Mouse (Mus musculus) adrenal gland, adult 8-10 months (tissue): ENCODE data around the gene Nrsn2. TPM values are rescaled to one million over a fixed set of nuclear protein-coding genes. Genes with fewer than 3 reads are reported as not detected.
"Not testable (repeated sequence)": the region's sequence is repeated elsewhere in the genome, so short reads cannot be mapped to it uniquely, and the experiment has no call there.

Source experiments
- DNase-seq: peaks from one replicate; pipeline ENCODE4 v3.0.0; 2022
- total RNA-seq, 4 experiments: library from RNA; stranded (reverse); gene quantifications; 2 replicates each; pipeline ENCODE4 v1.2.4; 2022

Gene Nrsn2
- total RNA-seq, 4 experiments from 2014 or later: 5.3 to 11.3 (median 8.1) TPM

DNA sequence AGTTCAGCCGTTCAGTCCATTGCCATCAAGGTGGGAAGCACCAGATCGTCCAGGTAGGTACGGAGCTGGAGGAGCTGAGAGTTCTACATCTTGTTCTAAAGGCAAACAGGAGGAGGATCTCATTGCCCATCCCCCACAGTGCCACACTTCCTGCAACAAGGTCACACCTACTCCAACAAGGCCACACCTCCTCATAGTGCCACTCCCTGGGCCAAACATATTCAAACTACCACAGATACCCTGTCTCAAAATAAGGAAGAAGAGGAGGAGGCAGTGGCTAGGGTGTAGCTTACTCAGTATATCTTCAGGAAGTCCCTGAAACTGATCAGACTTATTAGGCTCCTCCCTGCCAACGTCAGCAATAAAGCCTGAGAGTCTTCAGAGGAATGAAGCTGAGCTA is 7.8 kb upstream of the Nrsn2 start:
- DNase-seq: no peak

DNA sequence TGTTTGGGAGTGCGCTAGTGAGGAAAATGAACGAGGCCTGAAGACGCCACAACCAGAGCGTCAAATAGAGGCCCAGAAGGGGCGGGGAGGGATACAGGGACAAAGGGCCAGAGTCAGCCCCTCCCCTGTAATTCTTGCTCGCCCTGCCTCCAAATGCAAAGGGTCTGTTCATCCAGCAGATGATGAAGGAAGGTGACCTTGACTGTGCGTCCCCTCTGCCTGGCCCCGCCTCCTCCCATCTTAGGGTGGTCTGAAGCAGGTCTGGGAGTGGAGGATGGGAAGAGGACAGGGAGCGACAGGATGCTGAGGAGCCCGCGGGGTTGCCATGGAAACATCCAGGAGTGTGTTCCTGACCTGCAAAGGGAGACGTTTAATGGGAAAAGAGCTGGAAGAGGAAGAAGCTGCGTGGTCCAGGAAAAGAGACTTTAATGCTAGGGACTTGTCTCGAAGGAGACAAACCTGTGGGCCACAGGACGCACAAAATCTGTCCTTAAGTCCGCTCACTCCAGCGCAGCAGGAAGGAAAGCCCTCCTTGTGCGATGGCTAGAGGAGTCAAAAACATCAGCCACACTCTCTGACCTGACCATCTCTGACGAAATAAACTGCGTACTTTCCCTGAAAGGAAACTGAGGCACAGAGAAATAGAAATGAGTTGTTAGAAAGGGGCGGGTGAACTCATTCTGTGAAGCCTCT is 640 bp downstream of the Nrsn2 start:
- DNase-seq: no peak

DNA sequence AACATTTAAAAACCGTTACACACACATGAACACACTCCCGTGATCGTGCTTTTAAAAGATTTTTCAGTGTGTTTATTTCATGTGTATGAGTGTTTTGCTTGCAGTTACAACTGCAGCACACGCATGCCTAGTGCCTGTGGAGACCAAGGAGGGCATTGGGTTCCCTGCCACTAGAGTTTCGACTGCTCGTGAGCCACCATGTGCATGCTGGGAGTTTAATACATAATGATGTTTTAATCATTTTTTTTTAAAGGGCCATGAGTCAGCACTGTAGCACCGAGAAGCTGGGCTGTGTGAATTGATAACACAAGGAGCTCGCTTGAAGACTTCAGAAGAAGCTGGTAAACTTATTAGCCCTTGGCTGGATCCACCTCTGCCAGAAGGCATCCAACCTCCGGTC is 2.9 kb downstream of the Nrsn2 start:
- DNase-seq: no peak

DNA sequence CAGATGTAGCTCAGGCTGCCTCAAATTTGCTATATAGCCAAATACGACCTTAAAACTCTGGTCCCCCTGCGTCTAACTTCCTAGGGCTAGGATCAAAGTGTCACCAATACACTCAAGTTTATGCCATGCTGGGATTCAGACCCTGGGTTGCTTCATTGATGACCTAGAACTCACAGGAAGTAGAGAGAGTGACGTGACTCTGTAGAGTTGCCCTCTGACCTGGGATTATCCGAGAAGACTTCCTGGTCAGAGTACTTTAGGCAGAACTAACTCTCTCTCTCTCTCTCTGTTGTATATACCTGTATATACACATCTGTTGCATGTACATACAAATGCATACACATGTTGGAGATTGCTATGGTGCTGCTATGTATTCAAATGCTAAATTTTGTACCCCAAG is 3.8 kb downstream of the Nrsn2 start:
- DNase-seq: no peak

DNA sequence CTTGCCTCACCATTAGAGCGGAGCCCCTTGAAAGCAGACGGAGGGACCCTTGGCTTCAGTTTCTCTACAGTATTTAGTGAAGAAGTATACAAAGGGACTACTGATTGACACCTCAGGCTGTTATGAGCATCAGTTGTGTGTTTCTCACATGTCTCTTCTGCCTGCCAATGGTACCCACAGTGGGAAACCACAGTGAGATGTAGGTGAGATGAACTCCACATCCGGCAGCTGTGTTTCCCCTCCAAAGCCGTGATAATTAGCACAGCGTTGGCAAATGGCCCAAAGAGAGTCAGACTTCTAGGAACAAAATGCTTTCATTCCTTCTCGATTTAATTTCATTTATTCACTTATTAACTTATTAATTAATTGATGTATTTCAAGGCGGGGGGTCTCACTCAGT is 4.3 kb downstream of the Nrsn2 start:
- no peak for DNase-seq

DNA sequence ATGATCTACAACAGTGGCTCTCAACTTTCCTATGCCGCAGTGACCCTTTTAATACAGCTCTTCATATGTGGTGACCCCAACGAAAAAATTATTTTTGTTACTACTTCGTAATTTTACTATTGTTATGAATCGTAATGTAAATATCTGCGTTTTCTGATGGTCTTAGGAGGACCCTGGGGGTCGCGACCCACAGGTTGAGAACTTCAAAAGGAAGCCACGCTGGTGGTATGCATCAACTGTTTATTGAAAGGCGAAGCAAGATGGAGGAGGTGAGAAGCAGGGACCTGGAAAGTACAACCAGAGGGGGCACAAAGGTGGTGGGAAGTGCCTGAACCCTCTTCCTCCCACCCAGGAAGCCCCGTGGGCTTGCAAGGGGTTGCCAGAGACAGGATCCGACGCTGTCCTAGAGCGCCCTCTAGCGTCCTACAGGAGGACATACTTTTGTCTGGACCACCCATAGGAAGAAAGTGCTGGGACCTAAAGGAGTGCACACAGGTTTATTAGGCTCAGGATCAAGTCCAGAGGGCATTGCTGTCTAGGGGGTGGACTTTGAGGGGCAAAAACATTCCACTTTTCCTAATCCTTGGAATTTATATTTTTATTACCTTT is 7.8 kb downstream of the Nrsn2 start:
- DNase-seq: peak; percentile 34

DNA sequence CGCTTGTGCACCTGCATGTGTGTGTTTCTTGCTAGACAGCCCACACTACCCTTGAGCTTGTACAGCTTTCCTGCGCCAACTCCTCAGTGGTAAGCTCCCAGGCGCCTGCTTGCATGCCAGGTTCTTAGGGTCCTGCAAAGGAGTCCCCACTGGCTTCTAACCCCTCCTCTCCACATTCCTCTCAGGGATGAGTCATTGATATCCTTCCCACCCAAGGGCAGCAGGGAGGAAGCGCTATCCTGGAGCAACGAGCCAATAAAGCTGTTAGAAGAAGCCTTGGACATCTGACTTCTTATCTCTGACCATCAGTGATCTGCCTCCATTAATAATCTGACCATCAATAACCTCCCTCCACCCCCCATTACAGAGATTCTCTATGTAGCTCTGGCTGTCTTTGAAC is 8.5 kb downstream of the Nrsn2 start:
- DNase-seq: peak; percentile 60

DNA sequence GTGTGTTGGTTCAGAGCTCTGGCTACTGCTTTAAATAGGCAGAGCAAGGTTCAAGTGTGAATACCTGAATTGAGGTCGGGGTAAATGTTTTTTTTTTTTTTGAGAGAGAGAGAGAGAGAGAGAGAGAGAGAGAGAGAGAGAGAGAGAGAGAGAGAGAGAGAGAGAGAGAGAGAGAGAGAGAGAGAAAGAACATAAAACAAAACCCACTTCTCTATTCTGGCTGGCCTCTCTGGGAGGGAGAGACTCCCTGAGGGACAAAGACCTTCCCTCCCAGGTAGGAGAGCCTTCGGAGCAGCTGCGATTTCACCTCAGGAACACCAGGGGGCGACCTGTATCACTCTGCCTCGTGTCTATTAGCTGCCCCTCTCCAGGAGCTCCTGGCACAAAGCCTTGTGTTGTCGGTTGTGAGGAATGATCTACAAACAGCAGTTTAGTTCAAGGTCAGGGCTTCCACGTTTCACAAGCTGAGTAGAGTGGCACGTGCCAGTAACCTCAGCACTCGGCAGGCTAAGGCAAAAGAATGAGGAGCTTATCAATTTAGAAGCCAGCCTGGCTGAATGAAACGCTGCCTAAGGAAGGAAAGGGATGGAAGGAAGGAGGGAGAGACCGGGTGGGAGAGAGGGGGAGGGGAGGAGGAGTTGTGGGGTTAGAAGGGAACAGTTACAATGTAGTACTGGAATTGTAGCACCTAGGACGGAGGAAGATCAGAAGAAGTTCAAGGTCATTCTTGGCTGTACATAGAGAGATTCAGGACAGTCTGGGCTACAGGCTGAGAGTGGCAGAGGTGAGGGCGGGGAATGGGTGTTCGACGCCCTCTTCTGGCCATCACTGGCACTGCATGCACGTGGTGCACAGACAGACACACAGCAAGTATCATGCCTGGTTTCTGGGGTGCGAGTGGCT is 12.9 kb downstream of the Nrsn2 start:
- peak; percentile 94 for DNase-seq

DNA sequence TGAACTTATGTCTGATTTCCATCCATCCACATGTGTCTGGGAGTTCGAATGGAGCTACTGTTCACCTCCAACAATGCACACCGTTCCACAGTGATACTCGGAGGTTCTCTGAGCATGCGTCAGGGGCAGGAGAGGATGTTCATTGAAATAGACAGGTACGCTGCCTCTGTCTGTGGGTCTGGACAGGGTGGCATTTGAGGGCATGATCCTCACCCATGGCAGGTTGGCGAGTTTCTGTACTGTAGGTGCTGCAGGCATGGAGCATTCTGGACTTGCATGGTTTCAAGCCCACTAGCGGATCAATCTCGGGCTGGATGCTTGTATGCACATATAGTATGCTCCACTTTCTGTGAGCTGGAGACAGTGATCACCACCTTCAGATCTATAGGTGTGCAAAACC is 15.2 kb downstream of the Nrsn2 start:
- no peak for DNase-seq

DNA sequence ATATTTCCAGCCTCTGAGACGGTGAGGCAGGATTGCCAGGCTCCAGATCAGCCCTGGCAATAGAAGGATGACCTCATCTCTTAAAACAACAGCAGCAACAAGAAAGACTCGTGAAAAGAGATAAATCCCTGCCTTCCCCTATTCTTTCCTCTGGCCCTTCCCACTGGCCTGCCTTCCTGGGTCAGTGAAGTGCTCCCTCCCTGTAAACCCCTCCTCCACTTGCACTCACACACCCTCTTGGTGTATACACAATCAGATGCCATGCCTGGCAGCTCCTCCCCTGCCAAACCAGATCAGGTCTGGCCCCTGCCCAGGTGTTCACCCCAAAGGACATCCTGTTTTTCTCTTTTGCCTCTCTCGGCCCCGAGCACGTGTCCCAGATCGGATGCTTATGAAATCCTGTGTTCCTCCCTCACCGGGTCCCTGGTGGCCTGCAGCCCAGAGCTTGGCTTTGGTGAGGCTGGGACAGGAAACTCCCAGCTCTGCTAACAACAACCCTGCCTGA is 16.1 kb downstream of the Nrsn2 start:
- peak; percentile 75 for DNase-seq

DNA sequence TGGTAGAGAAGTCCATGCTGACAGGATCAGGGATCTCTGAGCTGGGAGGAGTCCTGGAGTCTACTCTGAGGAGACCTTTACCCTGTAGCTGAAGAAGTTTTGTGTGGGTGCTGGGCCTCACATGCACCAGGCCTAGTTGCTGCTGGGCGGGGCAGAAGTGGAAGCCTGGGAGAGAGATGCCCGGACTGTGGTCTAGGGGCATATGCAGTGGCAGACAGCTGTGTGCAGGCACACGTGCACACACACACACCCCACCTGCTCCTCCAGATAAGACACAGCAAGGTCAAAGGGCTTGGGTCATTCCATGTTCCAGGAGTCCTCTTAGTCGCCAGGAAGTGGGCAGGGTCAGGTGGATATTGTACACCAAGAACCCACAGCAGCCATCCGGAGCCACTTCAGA is 16.8 kb downstream of the Nrsn2 start:
- DNase-seq: no peak

DNA sequence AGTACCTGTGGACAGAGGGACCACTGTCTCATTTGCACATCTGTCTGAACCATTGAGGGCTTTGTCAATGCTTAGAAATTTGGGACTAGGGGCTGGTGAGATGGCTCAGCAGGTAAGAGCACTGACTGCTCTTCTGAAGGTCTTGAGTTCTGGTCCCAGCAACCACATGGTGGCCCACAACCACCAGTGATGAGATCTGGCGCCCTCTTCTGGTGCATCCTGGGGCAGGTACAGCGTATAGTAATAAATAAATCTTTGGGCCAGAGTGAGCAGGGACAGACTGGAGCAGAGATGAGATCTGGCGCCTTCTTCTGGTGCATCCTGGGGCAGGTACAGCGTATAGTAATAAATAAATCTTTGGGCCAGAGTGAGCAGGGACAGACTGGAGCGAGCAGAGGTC is 17.5 kb downstream of the Nrsn2 start:
- not testable (repeated sequence) for DNase-seq

DNA sequence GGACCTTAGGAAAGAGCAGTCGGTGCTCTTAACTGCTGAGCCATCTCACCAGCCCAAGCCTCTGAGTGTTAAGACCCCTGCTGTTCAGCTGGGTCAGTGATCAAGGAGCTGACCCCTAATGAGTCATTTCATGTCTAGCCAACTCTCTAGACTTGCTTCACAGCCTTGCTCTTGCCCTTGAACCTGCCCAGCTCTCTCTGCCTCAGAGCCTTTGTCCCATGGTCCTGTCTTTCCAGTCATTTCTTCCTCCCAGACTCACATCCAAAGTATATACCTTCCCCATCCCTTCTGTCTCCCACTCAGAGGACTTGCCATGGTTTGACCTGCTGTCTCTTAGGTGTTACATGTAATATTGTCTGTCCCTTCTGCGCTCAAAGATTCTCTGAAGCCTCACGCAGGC is 19.2 kb downstream of the Nrsn2 start:
- no peak for DNase-seq

DNA sequence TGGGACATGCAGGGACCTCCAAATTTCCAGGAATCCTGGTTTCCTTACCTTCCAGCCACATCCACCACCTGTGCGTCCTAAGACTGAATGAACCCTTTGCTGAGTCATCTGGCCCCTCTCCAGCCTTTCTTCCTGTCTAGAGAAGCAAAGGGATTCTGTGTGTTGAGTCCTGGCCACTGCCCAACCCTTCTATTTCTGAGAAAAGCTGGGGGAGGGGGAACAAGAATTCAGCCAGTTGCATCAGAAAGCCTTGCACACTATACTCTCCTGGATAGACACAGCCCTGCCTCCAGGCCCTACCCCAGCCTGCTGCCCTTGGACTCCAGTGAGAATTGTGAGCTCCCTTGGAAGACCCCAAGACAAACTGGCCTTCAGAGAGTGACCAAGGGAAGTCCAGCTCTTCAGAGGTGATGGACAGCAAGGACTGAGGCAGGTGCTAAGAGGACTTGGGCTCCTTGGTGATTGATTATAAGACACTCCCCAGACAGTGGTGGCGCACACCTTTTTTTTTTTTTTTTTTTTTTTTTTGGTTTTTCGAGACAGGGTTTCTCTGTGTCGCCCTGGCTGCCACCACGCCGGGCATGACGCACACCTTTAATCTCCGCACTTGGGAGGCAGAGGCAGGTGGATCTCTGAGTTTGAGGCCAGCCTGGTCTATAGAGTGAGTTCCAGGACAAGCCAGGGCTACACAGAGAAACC is 26.4 kb downstream of the Nrsn2 start:
- peak; percentile 67 for DNase-seq

DNA sequence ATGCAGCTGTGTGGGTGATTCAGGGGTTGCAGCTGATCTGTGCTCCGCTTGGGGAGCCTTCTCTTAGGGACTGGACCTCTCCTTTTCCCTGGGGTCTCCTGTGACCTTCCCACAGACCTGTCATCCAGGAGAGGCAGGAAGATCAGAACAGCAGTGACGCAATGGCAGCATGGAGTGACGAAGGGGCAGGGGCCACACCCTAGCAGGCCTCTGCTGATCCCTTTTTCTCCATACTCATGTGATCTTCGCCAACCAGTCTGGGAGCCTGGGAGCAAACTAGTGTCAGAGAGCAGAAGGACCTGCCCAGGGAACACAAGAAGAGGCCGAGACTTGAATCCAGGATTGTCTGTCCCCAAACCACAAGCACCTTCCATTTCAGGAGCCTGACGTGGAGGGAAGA is 27.2 kb downstream of the Nrsn2 start:
- DNase-seq: no peak

DNA sequence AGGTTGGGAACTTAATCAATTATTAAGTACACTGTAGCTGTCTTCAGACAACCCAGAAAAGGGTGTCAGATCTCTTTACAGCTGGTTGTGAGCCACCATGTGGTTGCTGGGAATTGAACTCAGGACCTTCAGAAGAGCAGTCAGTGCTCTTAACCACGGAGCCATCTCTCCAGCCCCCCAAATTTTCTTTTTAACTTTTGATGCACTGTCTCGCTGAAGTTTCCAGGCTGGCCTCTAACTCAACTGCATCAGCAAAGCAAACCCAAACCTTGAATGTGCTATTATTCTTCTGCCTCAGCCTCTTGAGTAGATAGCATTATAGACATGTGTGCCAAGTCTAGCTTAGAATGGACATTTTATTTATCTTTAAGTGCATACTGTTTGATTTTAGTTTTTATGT is 28.7 kb downstream of the Nrsn2 start:
- no peak for DNase-seq

DNA sequence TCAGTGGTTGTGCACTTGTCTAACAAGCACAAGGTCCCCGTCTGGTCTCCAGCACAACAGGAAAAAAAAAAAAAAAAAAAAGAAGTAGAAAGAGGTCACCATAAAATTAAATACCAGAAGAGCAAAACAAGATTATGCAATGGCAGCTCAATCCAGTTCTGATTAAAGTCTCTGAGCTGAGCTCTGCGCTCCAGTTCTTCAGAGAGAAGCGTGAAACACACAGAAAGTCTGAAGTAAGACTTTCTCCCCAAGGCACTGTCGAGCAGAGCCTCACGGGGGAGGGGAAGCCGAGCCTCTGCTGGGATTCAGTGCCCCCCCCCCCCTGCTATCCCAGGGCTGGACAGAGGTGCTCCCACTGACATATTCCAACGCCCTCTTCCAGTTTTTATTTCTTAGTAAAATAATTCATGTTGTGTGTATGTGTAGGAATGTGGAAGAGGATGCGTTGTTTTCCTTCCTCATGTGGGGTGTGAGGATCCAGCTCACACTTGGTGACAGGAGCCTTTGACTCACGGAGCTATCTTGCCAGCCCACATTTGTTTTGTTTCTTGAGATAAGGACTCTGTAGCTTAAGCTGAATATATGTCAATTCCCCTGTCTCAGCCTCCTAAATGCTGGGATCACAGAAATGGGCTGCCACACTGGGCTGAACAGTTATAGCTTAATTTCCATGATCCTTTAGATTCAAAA is 29.5 kb downstream of the Nrsn2 start:
- DNase-seq: no peak

DNA sequence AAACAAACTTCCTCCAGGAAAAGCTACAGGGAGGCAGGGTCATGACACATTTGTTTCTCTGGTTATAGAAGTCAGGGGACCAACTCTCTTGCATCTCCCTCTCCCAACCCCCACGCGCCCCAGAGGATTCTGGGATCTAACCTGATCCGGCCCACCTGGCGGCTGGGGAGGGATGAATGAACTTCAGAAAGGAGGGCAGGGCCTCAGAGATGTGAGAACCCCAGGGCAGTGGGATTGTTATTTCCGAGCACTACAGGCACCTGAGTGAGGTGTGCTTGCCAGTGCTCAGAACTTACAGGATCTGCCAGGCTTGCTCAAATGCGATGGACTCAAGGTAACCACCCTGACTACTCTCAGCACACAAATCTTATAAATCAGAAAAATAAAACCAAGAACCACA is 31.0 kb downstream of the Nrsn2 start:
- no peak for DNase-seq

DNA sequence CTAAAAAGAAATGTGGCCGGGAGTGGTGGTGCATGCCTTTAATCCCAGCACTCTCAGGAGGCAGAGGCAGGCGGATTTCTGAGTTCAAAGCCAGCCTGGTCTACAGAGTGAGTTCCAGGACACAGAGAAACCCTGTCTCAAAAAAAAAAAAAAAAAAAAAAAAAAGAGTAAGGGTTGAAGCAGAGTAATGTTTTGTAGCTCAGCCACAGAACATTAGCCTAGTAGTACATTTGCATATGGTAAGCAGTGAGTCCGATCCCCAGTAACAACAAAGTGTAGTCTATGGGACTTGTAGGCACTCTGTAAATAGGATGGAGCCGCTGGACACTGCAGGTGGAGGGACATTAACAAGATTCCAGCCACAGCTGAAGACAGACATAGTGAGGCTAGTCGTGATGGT is 31.5 kb downstream of the Nrsn2 start:
- DNase-seq: no peak

DNA sequence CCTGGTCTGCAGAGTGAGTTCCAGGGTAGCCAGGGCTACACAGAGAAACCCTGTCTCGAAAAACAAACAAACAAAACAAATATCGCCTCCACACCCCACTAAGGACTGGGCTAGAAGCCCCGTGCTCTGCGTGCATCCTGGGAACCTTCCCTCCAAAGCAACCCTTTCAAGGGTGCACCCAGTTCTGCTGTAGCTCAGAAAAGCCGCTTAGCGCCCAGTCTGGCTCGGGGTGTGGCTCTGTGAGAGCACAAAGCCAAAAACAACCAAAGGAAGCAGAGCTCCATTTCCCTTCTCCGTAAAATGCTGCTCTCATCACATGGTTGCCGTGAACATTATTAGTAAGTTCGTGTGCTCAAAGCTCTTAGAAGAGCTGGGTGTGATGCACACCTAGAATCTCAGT is 32.1 kb downstream of the Nrsn2 start:
- DNase-seq: no peak

DNA sequence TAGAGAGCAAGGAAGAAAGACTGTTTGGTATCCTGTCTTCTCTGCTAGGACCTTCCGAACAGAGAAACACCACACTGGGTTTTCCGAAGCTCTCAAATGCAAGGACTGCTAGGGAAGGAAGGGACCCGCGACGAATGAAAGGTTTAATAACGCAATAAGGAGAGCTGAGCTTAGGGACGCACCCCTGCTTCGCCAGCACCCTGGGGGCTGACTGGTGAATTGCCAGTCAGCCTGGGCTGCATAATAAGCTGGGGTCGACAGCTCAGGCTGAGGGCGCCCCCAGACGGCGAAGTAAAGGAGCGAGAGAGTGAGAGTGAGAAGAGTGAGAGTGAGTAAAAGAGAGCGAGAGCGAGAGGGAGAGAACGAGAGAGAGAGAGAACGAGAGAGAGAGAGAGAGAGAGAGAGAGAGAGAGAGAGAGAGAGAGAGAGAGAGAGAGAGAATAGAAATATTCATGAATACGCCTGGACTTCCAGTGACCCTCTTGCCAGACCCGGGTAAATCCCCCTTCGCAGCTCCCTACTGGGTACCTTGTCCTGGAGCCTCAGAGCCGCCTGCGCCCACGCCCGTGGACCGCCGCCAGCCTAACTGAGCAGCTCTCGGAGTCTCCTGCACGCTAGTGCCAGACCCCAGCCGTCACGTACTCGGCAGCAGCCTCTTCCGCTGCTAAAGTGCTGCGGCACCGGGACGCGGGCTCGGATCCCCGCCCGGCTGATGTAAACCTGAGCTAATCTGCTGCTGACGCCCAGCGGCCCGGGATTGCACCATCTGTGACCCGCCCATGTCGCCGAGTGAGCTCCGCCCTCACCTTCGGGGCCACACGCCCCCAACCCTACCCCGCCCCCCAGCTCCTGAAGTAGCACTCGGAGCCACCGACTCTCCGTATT is 32.9 kb downstream of the Nrsn2 start, which contains the start of gene Trib3:
TSS of gene Trib3 (minus strand) at position 704 of the 885 bp plus-strand sequence.
- DNase-seq: peak; percentile 79
